Mouse (Mus musculus) brain, adult 2 months (tissue): ENCODE results near the gene Smg9.
"Not testable (repeated sequence)": the region's sequence is repeated elsewhere in the genome, so short reads cannot be mapped to it uniquely, and the experiment has no call there.

Source experiments
- DNase-seq: peaks from one replicate; pipeline ENCODE4 v3.0.0; 2011; ENCODE audit warnings: low read depth, low spot score

Smg9 gene

GRCm38 (mm10) chr7:24377091-24377865 lies 22.1 kb upstream of the Smg9 start:
- no peak for DNase-seq

DNA sequence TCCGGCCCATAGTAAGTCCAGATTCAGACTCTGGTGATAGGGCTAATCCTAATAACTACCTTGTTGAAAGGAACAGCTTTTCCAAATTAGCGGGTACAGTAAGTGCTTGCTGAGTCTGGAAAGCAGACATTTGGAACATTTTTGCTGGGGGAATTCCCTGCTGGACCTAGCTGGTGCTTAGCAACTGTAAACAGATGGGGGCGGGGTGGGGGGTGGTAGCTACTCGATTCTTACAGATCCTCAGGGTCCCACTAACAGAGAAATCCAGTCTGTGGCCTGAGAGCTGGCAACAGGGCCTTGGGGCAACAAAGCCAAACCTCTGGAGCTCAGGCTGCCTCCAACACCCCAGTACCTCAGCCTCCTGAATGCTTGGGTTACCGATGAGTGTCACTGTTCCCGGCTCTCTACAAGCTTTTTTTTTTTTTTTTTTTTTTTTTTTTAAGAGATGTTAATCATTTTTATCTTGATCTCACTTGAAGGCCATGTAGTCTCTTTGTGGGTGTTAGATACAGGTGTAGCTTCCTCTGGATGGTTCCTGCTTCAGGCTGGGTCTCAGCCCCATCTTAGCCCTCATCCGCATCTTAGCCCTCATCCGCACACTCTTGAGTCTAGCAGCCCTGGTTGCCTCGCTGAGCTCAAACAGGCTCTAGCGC lies 21.2 kb upstream of the Smg9 start:
- DNase-seq: no peak

GRCm38 (mm10) chr7:24379934-24380333 lies 19.5 kb upstream of the Smg9 start:
- DNase-seq: no peak

DNA sequence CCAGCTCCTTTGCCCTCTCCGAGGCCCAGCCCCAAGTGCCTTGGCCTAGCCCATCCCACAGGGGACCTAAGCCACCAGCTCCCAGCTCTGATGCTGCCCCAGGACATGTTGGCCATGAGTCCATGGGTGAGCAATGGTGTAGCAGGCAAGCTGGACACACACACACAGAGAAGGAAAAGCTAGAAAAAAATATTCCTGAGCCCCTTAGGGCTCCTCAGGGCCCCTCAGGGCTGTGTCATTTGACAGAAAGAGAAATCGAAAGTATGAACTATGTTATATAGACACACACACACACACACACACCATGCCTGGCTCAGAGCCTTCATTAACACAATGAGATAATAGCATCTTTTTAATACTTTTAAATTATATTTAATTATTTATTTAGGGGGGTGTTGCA lies 19.0 kb upstream of the Smg9 start:
- no peak for DNase-seq

DNA sequence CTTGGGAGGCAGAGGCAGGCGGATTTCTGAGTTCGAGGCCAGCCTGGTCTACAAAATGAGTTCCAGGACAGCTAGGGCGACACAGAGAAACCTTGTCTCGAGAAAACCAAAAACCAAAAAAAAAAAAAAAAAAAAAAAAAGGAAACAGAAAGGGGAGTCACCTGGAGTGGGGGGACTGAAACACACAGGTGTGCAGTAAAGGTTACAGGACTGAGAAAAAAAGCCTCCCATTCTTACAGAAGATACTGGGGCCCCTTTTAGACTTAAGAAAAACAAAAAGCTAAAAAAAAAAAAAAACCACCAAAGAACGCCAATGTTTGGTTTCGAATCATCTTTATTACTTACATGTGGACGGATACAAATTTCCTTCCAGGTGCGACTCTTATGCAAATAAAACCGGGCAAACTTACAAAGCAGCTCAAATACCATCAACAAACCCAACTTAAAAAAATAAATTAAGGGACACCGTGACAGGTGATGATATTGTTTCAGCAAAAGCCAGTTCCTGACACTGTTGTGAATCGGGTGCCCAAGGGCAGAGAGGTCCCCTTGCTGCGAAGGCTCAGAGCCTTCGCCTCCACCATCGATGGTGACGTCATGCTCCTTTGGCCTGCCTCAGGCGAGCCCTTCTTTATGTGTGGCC lies 16.6 kb upstream of the Smg9 start:
- DNase-seq: no peak

GRCm38 (mm10) chr7:24384070-24384469 lies 15.3 kb upstream of the Smg9 start:
- no peak for DNase-seq

- DNase-seq: peak; percentile 67
Observed at GRCm38 (mm10) chr7:24384827-24385226, 14.6 kb upstream of the Smg9 start.

GRCm38 (mm10) chr7:24387059-24387556 lies 12.3 kb upstream of the Smg9 start:
- peak; percentile 30 for DNase-seq

- DNase-seq: no peak
Observed at GRCm38 (mm10) chr7:24389516-24390187, 9.8 kb upstream of the Smg9 start.

- no peak for DNase-seq
Observed at GRCm38 (mm10) chr7:24390512-24390911, 8.9 kb upstream of the Smg9 start.

GRCm38 (mm10) chr7:24391077-24391476 lies 8.3 kb upstream of the Smg9 start:
- DNase-seq: peak; percentile 63

DNA sequence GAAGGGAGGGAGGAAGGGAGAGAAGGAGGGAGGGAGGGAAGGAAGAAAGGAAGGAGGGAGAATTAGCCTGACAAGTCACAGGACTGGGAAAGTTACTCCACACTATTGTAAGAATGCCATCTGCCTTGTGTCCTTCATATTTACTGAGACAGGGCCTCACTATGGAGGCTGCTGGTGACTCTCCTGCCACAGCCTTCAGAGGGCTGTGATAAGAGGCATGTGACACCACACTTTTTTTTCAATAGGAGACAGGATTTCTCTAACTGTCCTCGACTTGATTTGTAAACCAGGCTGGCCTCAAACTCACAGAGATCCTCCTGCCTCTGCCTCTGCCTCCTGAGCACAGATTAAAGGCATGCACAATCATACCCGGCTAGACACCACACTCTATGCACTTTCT lies 7.7 kb upstream of the Smg9 start:
- no peak for DNase-seq

DNA sequence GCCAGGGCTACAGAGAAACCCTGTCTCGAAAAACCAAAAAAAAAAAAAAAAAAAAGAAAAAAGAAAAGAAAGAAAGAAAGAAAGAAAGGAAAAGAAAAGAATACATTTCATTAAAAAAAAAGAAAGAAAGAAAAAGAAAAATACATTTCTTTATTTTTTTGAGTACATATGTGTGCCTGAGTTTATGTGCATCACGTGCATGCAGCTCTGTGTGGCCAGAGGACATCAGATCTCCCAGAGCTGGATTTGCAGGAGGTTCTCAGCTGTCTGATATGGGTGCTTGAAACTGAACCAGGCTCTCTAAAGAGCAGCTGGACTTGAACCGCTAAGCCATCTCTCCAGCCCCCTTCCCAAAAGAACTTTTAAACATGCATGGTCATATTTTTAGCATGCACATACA lies 5.4 kb upstream of the Smg9 start:
- no peak for DNase-seq

- no peak for DNase-seq
Observed at GRCm38 (mm10) chr7:24394475-24395161, 4.8 kb upstream of the Smg9 start.

- no peak for DNase-seq
Observed at GRCm38 (mm10) chr7:24396832-24397231, 2.6 kb upstream of the Smg9 start.

GRCm38 (mm10) chr7:24398364-24398913 lies 980 bp upstream of the Smg9 start:
- no peak for DNase-seq

- DNase-seq: no peak
Observed at GRCm38 (mm10) chr7:24400082-24400452, 648 bp downstream of the Smg9 start.

DNA sequence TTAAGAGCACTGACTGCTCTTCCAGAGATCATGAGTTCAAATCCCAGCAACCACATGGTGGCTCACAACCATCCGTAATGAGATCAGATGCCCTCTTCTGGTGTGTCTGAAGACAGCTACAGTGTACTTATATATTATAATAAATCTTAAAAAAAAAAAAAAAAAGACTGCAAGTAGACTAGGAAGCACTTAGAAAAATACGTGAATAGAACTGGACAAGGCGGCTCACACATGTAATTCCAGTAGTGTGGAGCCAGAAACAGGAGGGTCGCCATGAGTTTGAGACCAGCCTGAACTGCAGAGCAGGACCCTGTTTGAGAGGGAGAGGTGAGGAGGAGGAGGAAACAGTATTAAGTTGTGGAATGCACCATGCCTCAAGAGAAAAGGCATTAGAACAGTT lies 1.1 kb downstream of the Smg9 start:
- DNase-seq: not testable (repeated sequence)

DNA sequence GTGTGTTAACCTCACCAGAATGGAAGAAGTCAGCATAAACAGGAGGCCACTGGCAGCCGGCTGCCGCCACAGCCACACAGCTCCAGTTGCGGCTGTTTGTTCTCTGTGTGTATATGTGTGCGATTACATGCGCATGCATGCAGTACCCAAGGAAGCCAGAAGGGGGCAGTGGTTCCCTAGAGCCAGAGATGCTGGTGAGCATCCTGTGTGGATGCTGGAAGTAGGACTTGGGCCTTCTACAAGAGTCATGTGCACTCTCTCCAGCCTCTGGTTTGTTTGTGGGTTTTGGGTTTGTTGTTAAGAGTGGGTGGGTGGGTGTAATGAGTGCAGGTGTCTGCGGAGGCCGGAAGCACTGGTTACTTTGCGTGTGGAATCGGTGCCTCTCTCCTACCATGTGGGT lies 3.4 kb downstream of the Smg9 start:
- DNase-seq: no peak

DNA sequence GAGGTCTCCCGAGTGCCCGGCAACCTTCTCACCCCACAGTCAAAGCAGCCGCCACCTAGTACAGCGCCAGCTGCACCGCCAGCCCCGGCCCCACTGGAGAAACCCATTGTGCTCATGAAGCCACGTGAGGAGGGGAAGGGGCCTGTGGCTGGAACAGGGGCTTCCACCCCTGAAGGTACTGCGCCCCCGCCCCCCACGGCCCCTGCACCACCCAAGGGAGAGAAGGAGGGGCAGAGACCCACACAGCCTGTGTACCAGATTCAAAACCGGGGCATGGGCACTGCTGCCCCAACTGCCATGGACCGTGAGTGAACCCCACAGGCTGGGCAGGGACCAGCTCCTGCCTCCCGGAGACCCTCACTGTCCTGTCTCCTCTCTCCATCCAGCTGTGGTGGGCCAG lies 6.2 kb downstream of the Smg9 start:
- no peak for DNase-seq
